Comparison of ENCODE assay signal across 27 mouse cellular contexts in genomic region chr19:27606933-27607332, GRCm38 (mm10).
"Had no signal": no experiment of that assay in that cellular context is flagged by ENCODE, and none has a peak within 500 bp of the region (broad histone marks: within the 10 kb centered on the region; RNA-seq: fewer than 3 reads in every experiment).

No protein-coding gene starts in this region.

- H3K4me2 ChIP-seq: embryonic facial prominence, embryonic 12.5 days; embryonic facial prominence, embryonic 13.5 days; embryonic facial prominence, embryonic 15.5 days; forebrain, embryonic 12.5 days; forebrain, embryonic 13.5 days; forebrain, embryonic 15.5 days had no signal

- H3K36me3 ChIP-seq: embryonic facial prominence, embryonic 10.5 days; embryonic facial prominence, embryonic 12.5 days; embryonic facial prominence, embryonic 13.5 days; embryonic facial prominence, embryonic 15.5 days; forebrain, embryonic 10.5 days; forebrain, embryonic 12.5 days; forebrain, embryonic 15.5 days had no signal

- H3K27me3 ChIP-seq: embryonic facial prominence, embryonic 12.5 days; embryonic facial prominence, embryonic 13.5 days; embryonic facial prominence, embryonic 15.5 days; forebrain, embryonic 13.5 days; forebrain, embryonic 15.5 days had no signal

- H3K9ac ChIP-seq: embryonic facial prominence, embryonic 12.5 days; embryonic facial prominence, embryonic 13.5 days; embryonic facial prominence, embryonic 15.5 days; forebrain, embryonic 12.5 days; forebrain, embryonic 13.5 days; forebrain, embryonic 15.5 days; forebrain, postnatal 0 days had no signal

- H3K4me1 ChIP-seq: embryonic facial prominence, embryonic 12.5 days; embryonic facial prominence, embryonic 13.5 days had no signal

- ATAC-seq: forebrain, embryonic 13.5 days; forebrain, embryonic 14.5 days; forebrain, embryonic 15.5 days; forebrain, embryonic 16.5 days; forebrain, postnatal 0 days had no signal

- H3K27ac ChIP-seq: embryonic facial prominence, embryonic 10.5 days; embryonic facial prominence, embryonic 12.5 days; embryonic facial prominence, embryonic 13.5 days; embryonic facial prominence, embryonic 15.5 days; forebrain, embryonic 10.5 days; forebrain, embryonic 12.5 days; forebrain, embryonic 13.5 days; forebrain, embryonic 15.5 days; gastrocnemius, adult 2 months had no signal

- DNase-seq: cerebellum, adult 2 months; cerebellum, adult 8-10 months; cerebellum, adult 9-10 months; cerebellum, adult 9-11 months; cerebellum, postnatal 10 days; cerebellum, postnatal 14 days; cerebellum, postnatal 25 days; cerebellum, postnatal 36 days; embryo, embryonic 11 days; forebrain, postnatal 0 days; gastrocnemius, adult 2 months; gastrocnemius, postnatal 10 days; gastrocnemius, postnatal 14 days; gastrocnemius, postnatal 25 days; gastrocnemius, postnatal 36 days; heart, adult 18-20 months had no signal

- H3K9me3 ChIP-seq: embryonic facial prominence, embryonic 10.5 days; embryonic facial prominence, embryonic 12.5 days; embryonic facial prominence, embryonic 13.5 days; embryonic facial prominence, embryonic 15.5 days; forebrain, embryonic 10.5 days; forebrain, embryonic 12.5 days; forebrain, embryonic 13.5 days; forebrain, embryonic 15.5 days had no signal

- H3K4me3 ChIP-seq: embryonic facial prominence, embryonic 10.5 days; embryonic facial prominence, embryonic 12.5 days; embryonic facial prominence, embryonic 13.5 days; embryonic facial prominence, embryonic 15.5 days; erythroblast, embryonic 14.5 days; forebrain, embryonic 10.5 days; forebrain, embryonic 12.5 days; forebrain, embryonic 13.5 days; forebrain, embryonic 15.5 days; gastrocnemius, adult 2 months had no signal
